Mouse (Mus musculus): Measurements from ENCODE around the gene Nrxn1.

Gene Nrxn1

GRCm38 (mm10) chr17:90808256-90808655 is 284.6 kb downstream of the Nrxn1 start:
- no peak for DNase-seq

- no peak for DNase-seq
Measured at GRCm38 (mm10) chr17:90807199-90807598, 285.7 kb downstream of the Nrxn1 start.

GRCm38 (mm10) chr17:90798689-90799088 is 294.2 kb downstream of the Nrxn1 start:
- no peak for DNase-seq

- no peak for DNase-seq
Measured at GRCm38 (mm10) chr17:90797659-90798288, 295.1 kb downstream of the Nrxn1 start.

GRCm38 (mm10) chr17:90796974-90797373 is 295.9 kb downstream of the Nrxn1 start:
- no peak for DNase-seq

GRCm38 (mm10) chr17:90788491-90789127 is 304.3 kb downstream of the Nrxn1 start:
- no peak for DNase-seq

GRCm38 (mm10) chr17:90788040-90788439 is 304.8 kb downstream of the Nrxn1 start:
- no peak for DNase-seq

- DNase-seq, result no peak
Measured at GRCm38 (mm10) chr17:90787121-90787788, 305.6 kb downstream of the Nrxn1 start.

GRCm38 (mm10) chr17:90780481-90780880 is 312.4 kb downstream of the Nrxn1 start:
- DNase-seq, result no peak

- DNase-seq, result no peak
Measured at GRCm38 (mm10) chr17:90775397-90775796, 317.5 kb downstream of the Nrxn1 start.

GRCm38 (mm10) chr17:90773233-90773632 is 319.6 kb downstream of the Nrxn1 start:
- peak; percentile 7 for DNase-seq

GRCm38 (mm10) chr17:90768216-90768615 is 324.7 kb downstream of the Nrxn1 start:
- peak; percentile 1 for DNase-seq

- no peak for DNase-seq
Measured at GRCm38 (mm10) chr17:90727124-90727523, 365.7 kb downstream of the Nrxn1 start.

GRCm38 (mm10) chr17:90704773-90705172 is 388.1 kb downstream of the Nrxn1 start:
- no peak for DNase-seq

GRCm38 (mm10) chr17:90702626-90703025 is 390.2 kb downstream of the Nrxn1 start:
- no peak for DNase-seq

GRCm38 (mm10) chr17:90696071-90696800 is 396.6 kb downstream of the Nrxn1 start:
- no peak for DNase-seq

- no peak for DNase-seq
Measured at GRCm38 (mm10) chr17:90695086-90695584, 397.7 kb downstream of the Nrxn1 start.

- DNase-seq, result no peak
Measured at GRCm38 (mm10) chr17:90684172-90684571, 408.7 kb downstream of the Nrxn1 start.

GRCm38 (mm10) chr17:90681019-90681418 is 411.9 kb downstream of the Nrxn1 start:
- no peak for DNase-seq

- DNase-seq, result no peak
Measured at GRCm38 (mm10) chr17:90676676-90677075, 416.2 kb downstream of the Nrxn1 start.

- DNase-seq, result no peak
Measured at GRCm38 (mm10) chr17:90662318-90662717, 430.6 kb downstream of the Nrxn1 start.

GRCm38 (mm10) chr17:90654506-90654905 is 438.4 kb downstream of the Nrxn1 start:
- no peak for DNase-seq

GRCm38 (mm10) chr17:90653347-90653746 is 439.5 kb downstream of the Nrxn1 start:
- DNase-seq, result no peak

Data from kidney, adult 9 months (tissue).